Mouse (Mus musculus) myocyte (in vitro differentiated cells): ENCODE measurements around the gene Samd5.

Source experiments
- CEBPB ChIP-seq: IDR thresholded peaks from 2 replicates; pipeline ENCODE4 v1.6.1; 2011; ENCODE audit warnings: mild to moderate bottlenecking, moderate library complexity; ENCODE audit not compliant: poor library complexity, insufficient read depth, severe bottlenecking
- E2F4 ChIP-seq: IDR thresholded peaks from one replicate; pipeline ENCODE4 v1.6.1; 2011; ENCODE audit warnings: mild to moderate bottlenecking, control low read depth, moderate library complexity; ENCODE audit not compliant: insufficient read depth
- MAX ChIP-seq: IDR thresholded peaks from one replicate; pipeline ENCODE4 v1.6.1; 2011; ENCODE audit warnings: low read depth, mild to moderate bottlenecking, control low read depth
- POLR2A ChIP-seq: IDR thresholded peaks from one replicate; pipeline ENCODE4 v1.6.1; 2011; ENCODE audit warnings: low read depth, mild to moderate bottlenecking, control low read depth, moderate library complexity; ENCODE audit not compliant: insufficient read length
- POLR2AphosphoS2 ChIP-seq: IDR thresholded peaks from one replicate; pipeline ENCODE4 v1.6.1; 2011; ENCODE audit warnings: low read depth, control low read depth; ENCODE audit not compliant: insufficient read length
- REST ChIP-seq: IDR thresholded peaks from one replicate; pipeline ENCODE4 v1.6.1; 2011; ENCODE audit warnings: mild to moderate bottlenecking, control low read depth, moderate library complexity; ENCODE audit not compliant: insufficient read depth, insufficient read length
- SRF ChIP-seq: IDR thresholded peaks from one replicate; pipeline ENCODE4 v1.6.1; 2011; ENCODE audit warnings: low read depth; ENCODE audit not compliant: control insufficient read depth, insufficient read length
- TCF12 ChIP-seq: IDR thresholded peaks from one replicate; pipeline ENCODE4 v1.6.1; 2011; ENCODE audit warnings: mild to moderate bottlenecking, control low read depth; ENCODE audit not compliant: poor library complexity, insufficient read depth, severe bottlenecking
- TCF3 ChIP-seq: IDR thresholded peaks from one replicate; pipeline ENCODE4 v1.6.1; 2011; ENCODE audit warnings: low read depth, control low read depth; ENCODE audit not compliant: insufficient read length
- USF1 ChIP-seq: IDR thresholded peaks from one replicate; pipeline ENCODE4 v1.6.1; 2011; ENCODE audit warnings: low read depth, mild to moderate bottlenecking, control low read depth, moderate library complexity

- TF ChIP-seq POLR2A (no peak), CEBPB (no peak), TCF12 (no peak), MAX (no peak), USF1 (no peak), TCF3 (no peak), E2F4 (no peak), POLR2AphosphoS2 (no peak), SRF (no peak), REST (no peak)
These were observed 99.4 kb downstream of the Samd5 start for GRCm38 (mm10) chr10:9575605-9576004.
